Mouse (Mus musculus): ENCODE data around the gene Snapc1.
A peak's percentile ranks its signal among the peaks of the same experiment; 100 is the strongest.

Gene Snapc1

GRCm38 (mm10) chr12:73997297-73998127 lies 33.2 kb downstream of the Snapc1 start, which contains the start of gene Syt16:
Gene Syt16 (plus strand): TSS chr12:73997661.
- no peak for DNase-seq

- DNase-seq = no peak
These were observed 33.8 kb downstream of the Snapc1 start for GRCm38 (mm10) chr12:73998128-73998456.

- no peak for DNase-seq
These were observed 38.2 kb downstream of the Snapc1 start for GRCm38 (mm10) chr12:74002449-74002848.

- peak; percentile 54 for DNase-seq
These were observed 45.2 kb downstream of the Snapc1 start for GRCm38 (mm10) chr12:74009448-74009911.

- peak; percentile 91 for DNase-seq
These were observed 49.5 kb downstream of the Snapc1 start for GRCm38 (mm10) chr12:74013739-74014138.

- DNase-seq = peak; percentile 69
These were observed 50.5 kb downstream of the Snapc1 start for GRCm38 (mm10) chr12:74014739-74015270.

GRCm38 (mm10) chr12:74015491-74015890 lies 51.2 kb downstream of the Snapc1 start:
- no peak for DNase-seq

- no peak for DNase-seq
These were observed 59.0 kb downstream of the Snapc1 start for GRCm38 (mm10) chr12:74023260-74023659.

GRCm38 (mm10) chr12:74024912-74025311 lies 60.6 kb downstream of the Snapc1 start:
- no peak for DNase-seq
